Mouse (Mus musculus): Measurements from ENCODE around the gene Phpt1. TPM values are rescaled to one million over a fixed set of nuclear protein-coding genes. Genes with fewer than 3 reads are reported as not detected.

The Phpt1 gene
- polyA plus RNA-seq, 1 experiment from 2014 or later = 216 TPM

GRCm38 (mm10) chr2:25573068-25573467 lies 2.0 kb downstream of the Phpt1 start:
- Histone ChIP-seq H3K4me1 (ENCODE audit: control insufficient read depth, insufficient read depth, low read length) (peaks cover 18% of the 10 kb centered on the region), H3K9ac (ENCODE audit: low read length) (no peak overlapping the region), H3K4me3 (ENCODE audit: low read depth, low read length) (no peak overlapping the region), H3K27ac (ENCODE audit: low read depth, low read length) (no peak overlapping the region), H3K27me3 (replicated peaks; ENCODE audit: control insufficient read depth, insufficient read depth, low read length) (peaks cover 23% of the 10 kb centered on the region), H3K4me2 (ENCODE audit: low read length) (no peak overlapping the region), H3K36me3 (ENCODE audit: control insufficient read depth, insufficient read depth, low read length) (peaks cover 27% of the 10 kb centered on the region), H3K9me3 (replicated peaks; ENCODE audit: control insufficient read depth, low read length) (no peaks in the 10 kb centered on the region)
- 90% methylated on average over 2 of the region's 2 CpGs for WGBS
- ATAC-seq (no peak), DNase-seq (ENCODE audit: low spot score) (no peak)

- peaks cover 5% of the 10 kb centered on the region for H3K27me3 ChIP-seq (replicated peaks; ENCODE audit: control insufficient read depth, insufficient read depth, low read length)
- H3K4me2 ChIP-seq (ENCODE audit: low read length) = no peak overlapping the region
- WGBS = 88% methylated on average over 4 of the region's 4 CpGs
- H3K27ac ChIP-seq (ENCODE audit: low read depth, low read length) = no peak overlapping the region
- no peak overlapping the region for H3K9ac ChIP-seq (ENCODE audit: low read length)
- ATAC-seq = no peak
- H3K4me1 ChIP-seq (ENCODE audit: control insufficient read depth, insufficient read depth, low read length) = peaks cover 14% of the 10 kb centered on the region
- peaks cover 43% of the 10 kb centered on the region for H3K36me3 ChIP-seq (ENCODE audit: control insufficient read depth, insufficient read depth, low read length)
- H3K4me3 ChIP-seq (ENCODE audit: low read depth, low read length) = no peak overlapping the region
- DNase-seq (ENCODE audit: low spot score) = no peak
- no peaks in the 10 kb centered on the region for H3K9me3 ChIP-seq (replicated peaks; ENCODE audit: control insufficient read depth, low read length)
Observed at GRCm38 (mm10) chr2:25571221-25571620, 3.8 kb downstream of the Phpt1 start.

- Histone ChIP-seq H3K36me3 (ENCODE audit: control insufficient read depth, insufficient read depth, low read length) (peaks cover 57% of the 10 kb centered on the region), H3K27ac (ENCODE audit: low read depth, low read length) (no peak overlapping the region), H3K9ac (ENCODE audit: low read length) (no peak overlapping the region), H3K27me3 (replicated peaks; ENCODE audit: control insufficient read depth, insufficient read depth, low read length) (no peaks in the 10 kb centered on the region), H3K4me1 (ENCODE audit: control insufficient read depth, insufficient read depth, low read length) (peaks cover 7% of the 10 kb centered on the region), H3K4me3 (ENCODE audit: low read depth, low read length) (no peak overlapping the region), H3K9me3 (replicated peaks; ENCODE audit: control insufficient read depth, low read length) (no peaks in the 10 kb centered on the region), H3K4me2 (ENCODE audit: low read length) (no peak overlapping the region)
- WGBS = 83% methylated on average over 3 of the region's 3 CpGs
- DNase-seq (ENCODE audit: low spot score) (no peak), ATAC-seq (no peak)
Observed at GRCm38 (mm10) chr2:25569323-25569722, 5.7 kb downstream of the Phpt1 start.

- DNase-seq (ENCODE audit: low spot score) = no peak
- Histone ChIP-seq H3K4me1 (ENCODE audit: control insufficient read depth, insufficient read depth, low read length) (peaks cover 1% of the 10 kb centered on the region), H3K36me3 (ENCODE audit: control insufficient read depth, insufficient read depth, low read length) (peaks cover 65% of the 10 kb centered on the region)
Observed at GRCm38 (mm10) chr2:25568473-25569019, 6.5 kb downstream of the Phpt1 start.

GRCm38 (mm10) chr2:25566558-25566957 lies 8.5 kb downstream of the Phpt1 start:
- no peak overlapping the region for H3K4me3 ChIP-seq (ENCODE audit: low read depth, low read length)
- H3K4me2 ChIP-seq (ENCODE audit: low read length) = no peak overlapping the region
- H3K27ac ChIP-seq (ENCODE audit: low read depth, low read length) = no peak overlapping the region
- 83% methylated on average over 6 of the region's 6 CpGs for WGBS
- H3K9ac ChIP-seq (ENCODE audit: low read length) = no peak overlapping the region
- no peaks in the 10 kb centered on the region for H3K4me1 ChIP-seq (ENCODE audit: control insufficient read depth, insufficient read depth, low read length)
- H3K36me3 ChIP-seq (ENCODE audit: control insufficient read depth, insufficient read depth, low read length) = peaks cover 83% of the 10 kb centered on the region
- no peak for ATAC-seq
- DNase-seq (ENCODE audit: low spot score) = no peak
- H3K27me3 ChIP-seq (replicated peaks; ENCODE audit: control insufficient read depth, insufficient read depth, low read length) = no peaks in the 10 kb centered on the region
- H3K9me3 ChIP-seq (replicated peaks; ENCODE audit: control insufficient read depth, low read length) = no peaks in the 10 kb centered on the region

More at GRCm38 (mm10) chr2:25568473-25569019, 6.5 kb downstream of the Phpt1 start:
- no peaks in the 10 kb centered on the region for H3K27me3 ChIP-seq (replicated peaks; ENCODE audit: control insufficient read depth, insufficient read depth, low read length)
- no peak overlapping the region for H3K4me2 ChIP-seq (ENCODE audit: low read length)
- no peaks in the 10 kb centered on the region for H3K9me3 ChIP-seq (replicated peaks; ENCODE audit: control insufficient read depth, low read length)
- H3K4me3 ChIP-seq (ENCODE audit: low read depth, low read length) = no peak overlapping the region
- H3K9ac ChIP-seq (ENCODE audit: low read length) = no peak overlapping the region
- 93% methylated on average over 6 of the region's 6 CpGs for WGBS
- no peak for ATAC-seq
- H3K27ac ChIP-seq (ENCODE audit: low read depth, low read length) = no peak overlapping the region

- Histone ChIP-seq H3K4me1 (ENCODE audit: control insufficient read depth, insufficient read depth, low read length) (no peaks in the 10 kb centered on the region), H3K27ac (ENCODE audit: low read depth, low read length) (no peak overlapping the region), H3K36me3 (ENCODE audit: control insufficient read depth, insufficient read depth, low read length) (peaks cover 86% of the 10 kb centered on the region), H3K27me3 (replicated peaks; ENCODE audit: control insufficient read depth, insufficient read depth, low read length) (no peaks in the 10 kb centered on the region), H3K4me2 (ENCODE audit: low read length) (no peak overlapping the region), H3K9me3 (replicated peaks; ENCODE audit: control insufficient read depth, low read length) (no peaks in the 10 kb centered on the region), H3K4me3 (ENCODE audit: low read depth, low read length) (no peak overlapping the region), H3K9ac (ENCODE audit: low read length) (no peak overlapping the region)
- no peak for ATAC-seq
- 89% methylated on average over 8 of the region's 8 CpGs for WGBS
- DNase-seq (ENCODE audit: low spot score) = no peak
Observed at GRCm38 (mm10) chr2:25565741-25566140, 9.3 kb downstream of the Phpt1 start.

GRCm38 (mm10) chr2:25561946-25562345 lies 13.1 kb downstream of the Phpt1 start:
- ATAC-seq = no peak
- Histone ChIP-seq H3K27me3 (replicated peaks; ENCODE audit: control insufficient read depth, insufficient read depth, low read length) (no peaks in the 10 kb centered on the region), H3K4me1 (ENCODE audit: control insufficient read depth, insufficient read depth, low read length) (peaks cover 10% of the 10 kb centered on the region), H3K9ac (ENCODE audit: low read length) (no peak overlapping the region), H3K27ac (ENCODE audit: low read depth, low read length) (no peak overlapping the region), H3K36me3 (ENCODE audit: control insufficient read depth, insufficient read depth, low read length) (peaks cover 60% of the 10 kb centered on the region), H3K4me2 (ENCODE audit: low read length) (no peak overlapping the region), H3K9me3 (replicated peaks; ENCODE audit: control insufficient read depth, low read length) (no peaks in the 10 kb centered on the region), H3K4me3 (ENCODE audit: low read depth, low read length) (no peak overlapping the region)
- 88% methylated on average over 9 of the region's 9 CpGs for WGBS
- DNase-seq (ENCODE audit: low spot score) = no peak

- Histone ChIP-seq H3K9ac (ENCODE audit: low read length) (no peak overlapping the region), H3K9me3 (replicated peaks; ENCODE audit: control insufficient read depth, low read length) (no peaks in the 10 kb centered on the region), H3K36me3 (ENCODE audit: control insufficient read depth, insufficient read depth, low read length) (peaks cover 53% of the 10 kb centered on the region), H3K4me2 (ENCODE audit: low read length) (no peak overlapping the region), H3K4me3 (ENCODE audit: low read depth, low read length) (no peak overlapping the region), H3K27ac (ENCODE audit: low read depth, low read length) (no peak overlapping the region), H3K27me3 (replicated peaks; ENCODE audit: control insufficient read depth, insufficient read depth, low read length) (no peaks in the 10 kb centered on the region), H3K4me1 (ENCODE audit: control insufficient read depth, insufficient read depth, low read length) (peaks cover 17% of the 10 kb centered on the region)
- DNase-seq (ENCODE audit: low spot score) (no peak), ATAC-seq (no peak)
- 93% methylated on average over 8 of the region's 8 CpGs for WGBS
Observed at GRCm38 (mm10) chr2:25560551-25560950, 14.5 kb downstream of the Phpt1 start.

- peak overlapping the region; percentile 86 for H3K4me2 ChIP-seq (ENCODE audit: low read length)
- peak overlapping the region; percentile 89 for H3K4me3 ChIP-seq (ENCODE audit: low read depth, low read length)
- no peaks in the 10 kb centered on the region for H3K9me3 ChIP-seq (replicated peaks; ENCODE audit: control insufficient read depth, low read length)
- peaks cover 35% of the 10 kb centered on the region for H3K36me3 ChIP-seq (ENCODE audit: control insufficient read depth, insufficient read depth, low read length)
- DNase-seq (ENCODE audit: low spot score) (no peak), ATAC-seq (no peak)
- H3K27ac ChIP-seq (ENCODE audit: low read depth, low read length) = no peak overlapping the region
- peak overlapping the region; percentile 97 for H3K9ac ChIP-seq (ENCODE audit: low read length)
- 59% methylated on average over 6 of the region's 6 CpGs for WGBS
- no peaks in the 10 kb centered on the region for H3K27me3 ChIP-seq (replicated peaks; ENCODE audit: control insufficient read depth, insufficient read depth, low read length)
- H3K4me1 ChIP-seq (ENCODE audit: control insufficient read depth, insufficient read depth, low read length) = peaks cover 17% of the 10 kb centered on the region
Observed at GRCm38 (mm10) chr2:25558774-25559173, 16.2 kb downstream of the Phpt1 start.

Data from forebrain, embryonic 14.5 days (tissue).